Mouse (Mus musculus): ENCODE measurements around the gene Ddx39b. TPM values are rescaled to one million over a fixed set of nuclear protein-coding genes. Genes with fewer than 3 reads are reported as not detected.
"Not testable (repeated sequence)": the region's sequence is repeated elsewhere in the genome, so short reads cannot be mapped to it uniquely, and the experiment has no call there.

Gene Ddx39b
- total and polyA plus RNA-seq, 2 experiments = 37.0 to 103 TPM

DNA sequence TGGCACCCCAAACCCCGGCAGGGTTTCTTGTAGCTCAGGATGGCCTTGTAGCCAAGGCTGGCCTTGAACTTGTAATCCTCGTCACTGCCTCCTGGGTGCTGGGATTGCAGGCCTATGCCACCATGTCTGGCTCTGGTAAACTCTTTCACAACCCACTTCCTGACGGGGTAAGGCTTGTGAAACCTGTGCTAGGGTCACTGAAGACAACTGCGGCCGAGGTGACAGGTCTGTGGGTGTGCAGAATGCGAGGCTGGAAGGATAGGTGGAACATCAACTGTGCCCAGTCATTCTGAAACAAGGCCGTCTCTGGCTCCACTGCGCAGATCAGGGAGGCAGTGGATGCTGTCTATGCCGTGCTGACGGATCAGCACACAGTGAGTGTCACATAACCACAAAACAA is 10.5 kb upstream of the Ddx39b start:
- Histone ChIP-seq H3K79me2 (ENCODE audit: control insufficient read depth, insufficient read depth, low read length) (peaks cover 25% of the 10 kb centered on the region; the same call in 1 of the 2 replicates), H3K9ac (ENCODE audit: low read depth, low read length) (no peak overlapping the region), H3K27ac (replicated peaks; ENCODE audit: insufficient read depth, low read depth, low read length) (no peak overlapping the region), H3K4me1 (ENCODE audit: control insufficient read depth, insufficient read depth, low read length) (peaks cover 4% of the 10 kb centered on the region; the same call in 1 of the 2 replicates), H3K36me3 (ENCODE audit: control insufficient read depth, insufficient read depth, low read length) (peaks cover 5% of the 10 kb centered on the region; the same call in 1 of the 2 replicates), H3K27me3 (ENCODE audit: control insufficient read depth, insufficient read depth, low read length) (no peaks in the 10 kb centered on the region), H3K4me3 (ENCODE audit: insufficient read depth, low read depth, low read length) (no peak overlapping the region)
- 55% methylated on average over 10 of the region's 10 CpGs for WGBS
- peak; percentile 45 for DNase-seq (ENCODE audit: extremely low read depth, low read depth, low spot score)
- TF ChIP-seq POLR2A (IDR thresholded peaks at IDR 0.05; ENCODE audit: extremely low read depth, insufficient read depth, low read length) = no peak
- no peak for TF ChIP-seq CTCF (IDR thresholded peaks at IDR 0.05; ENCODE audit: low read depth, low read length)

DNA sequence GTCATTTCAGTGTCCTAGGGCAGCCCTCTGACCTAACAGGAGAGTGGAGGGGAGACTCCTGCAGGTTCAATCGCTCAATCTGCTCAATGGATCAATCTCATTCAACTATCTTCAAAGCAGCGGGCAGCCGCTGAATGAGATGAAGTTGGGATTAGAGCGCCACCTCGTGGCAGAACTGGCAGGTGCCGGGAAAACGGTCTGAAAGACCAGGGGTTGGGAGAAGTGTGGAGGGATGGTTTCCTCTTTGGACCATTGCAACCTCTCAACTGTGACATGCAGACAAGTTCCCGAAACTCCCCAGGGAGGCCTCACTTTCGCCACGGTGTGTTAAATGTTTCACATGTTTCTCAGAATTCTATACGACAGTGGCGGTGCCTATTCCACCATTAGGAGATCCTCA is 9.5 kb upstream of the Ddx39b start:
- no peak overlapping the region for H3K27ac ChIP-seq (replicated peaks; ENCODE audit: insufficient read depth, low read depth, low read length)
- peaks cover 4% of the 10 kb centered on the region; the same call in 1 of the 2 replicates for H3K4me1 ChIP-seq (ENCODE audit: control insufficient read depth, insufficient read depth, low read length)
- no peaks in the 10 kb centered on the region for H3K27me3 ChIP-seq (ENCODE audit: control insufficient read depth, insufficient read depth, low read length)
- peak; percentile 34 for DNase-seq (ENCODE audit: extremely low read depth, low read depth, low spot score)
- peaks cover 5% of the 10 kb centered on the region; the same call in 1 of the 2 replicates for H3K36me3 ChIP-seq (ENCODE audit: control insufficient read depth, insufficient read depth, low read length)
- 18% methylated on average over 12 of the region's 12 CpGs for WGBS
- H3K79me2 ChIP-seq (ENCODE audit: control insufficient read depth, insufficient read depth, low read length) = peaks cover 25% of the 10 kb centered on the region; the same call in 1 of the 2 replicates
- TF ChIP-seq CTCF (IDR thresholded peaks at IDR 0.05; ENCODE audit: low read depth, low read length) (peak; percentile 95), POLR2A (IDR thresholded peaks at IDR 0.05; ENCODE audit: extremely low read depth, insufficient read depth, low read length) (no peak)
- no peak overlapping the region for H3K9ac ChIP-seq (ENCODE audit: low read depth, low read length)
- H3K4me3 ChIP-seq (ENCODE audit: insufficient read depth, low read depth, low read length) = no peak overlapping the region

DNA sequence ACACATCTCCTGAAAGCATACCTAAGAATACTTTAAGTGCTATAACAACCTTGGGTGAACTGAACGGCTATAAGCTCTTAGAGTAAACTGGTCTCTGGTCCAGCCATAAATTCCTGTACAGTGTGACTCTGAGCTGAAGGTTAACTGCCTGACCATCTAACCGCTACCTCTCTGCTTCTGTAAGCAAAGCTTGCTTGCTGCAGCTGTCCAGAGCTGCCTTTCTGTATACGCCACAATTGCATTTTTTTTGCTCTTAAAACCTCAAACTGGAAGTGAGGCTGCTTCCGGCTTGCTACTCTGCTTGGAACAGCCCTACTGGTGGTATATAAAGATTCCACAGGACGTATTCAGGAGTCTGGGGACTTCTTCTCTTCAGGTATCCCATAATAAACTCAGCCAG is 8.9 kb upstream of the Ddx39b start:
- DNase-seq (ENCODE audit: extremely low read depth, low read depth, low spot score) = no peak

DNA sequence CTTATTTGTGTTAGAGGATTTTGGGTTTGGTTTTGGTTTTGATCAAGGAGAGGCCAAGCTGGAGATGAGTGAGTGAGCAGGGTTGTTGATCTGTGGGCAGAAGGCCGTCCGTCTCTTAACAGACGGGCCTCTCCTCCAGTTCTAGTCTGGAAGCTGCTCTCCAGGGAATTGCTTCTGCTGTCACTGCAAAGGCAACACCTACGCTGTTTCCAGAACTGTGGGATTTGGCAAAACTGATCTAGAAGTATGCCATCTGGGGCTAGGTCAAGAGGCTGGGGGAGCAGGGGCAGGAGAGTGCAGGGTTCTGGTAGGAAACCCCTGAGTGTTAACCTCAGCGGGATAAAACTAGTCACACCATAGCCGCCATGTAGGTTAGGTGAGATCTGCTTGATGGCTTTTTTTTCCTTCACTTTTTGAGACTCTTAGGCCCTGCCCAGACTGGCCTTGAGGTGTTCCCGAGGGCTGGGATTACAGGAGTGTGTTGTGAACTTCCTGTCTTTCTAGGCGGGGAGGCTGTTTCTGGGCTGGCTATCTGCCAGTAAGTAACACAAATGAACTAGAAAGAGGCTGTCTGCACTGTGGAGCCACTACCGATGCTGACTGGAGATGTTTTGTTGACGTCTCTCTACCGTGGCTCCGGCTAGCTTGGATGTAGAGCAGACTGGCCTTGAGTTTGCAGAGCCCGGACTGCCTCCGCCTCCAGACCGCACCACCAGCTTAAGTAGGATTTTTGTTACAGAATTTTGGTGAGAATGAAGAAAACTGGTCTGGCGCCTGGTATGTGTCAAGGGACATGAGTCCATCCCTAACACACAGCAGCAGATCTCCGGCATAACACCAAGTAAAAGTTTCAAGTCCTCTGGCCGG is 8.2 kb upstream of the Ddx39b start, which contains the start of gene Atp6v1g2:
Gene Atp6v1g2, plus strand, starts transcription at position 547 of the 867 bp plus-strand sequence.
- TF ChIP-seq POLR2A (IDR thresholded peaks at IDR 0.05; ENCODE audit: extremely low read depth, insufficient read depth, low read length) = no peak
- TF ChIP-seq CTCF (IDR thresholded peaks at IDR 0.05; ENCODE audit: low read depth, low read length) = no peak

More for the DNA sequence above, 8.9 kb upstream of the Ddx39b start:
- Histone ChIP-seq H3K36me3 (ENCODE audit: control insufficient read depth, insufficient read depth, low read length) (peaks cover 2% of the 10 kb centered on the region; the same call in 1 of the 2 replicates), H3K27ac (replicated peaks; ENCODE audit: insufficient read depth, low read depth, low read length) (no peak overlapping the region), H3K79me2 (ENCODE audit: control insufficient read depth, insufficient read depth, low read length) (peaks cover 25% of the 10 kb centered on the region; the same call in 1 of the 2 replicates), H3K4me1 (ENCODE audit: control insufficient read depth, insufficient read depth, low read length) (peaks cover 4% of the 10 kb centered on the region; the same call in 1 of the 2 replicates), H3K27me3 (ENCODE audit: control insufficient read depth, insufficient read depth, low read length) (no peaks in the 10 kb centered on the region), H3K9ac (ENCODE audit: low read depth, low read length) (no peak overlapping the region), H3K4me3 (ENCODE audit: insufficient read depth, low read depth, low read length) (no peak overlapping the region)
- WGBS = 81% methylated on average over 5 of the region's 5 CpGs
- TF ChIP-seq CTCF (IDR thresholded peaks at IDR 0.05; ENCODE audit: low read depth, low read length) (no peak), POLR2A (IDR thresholded peaks at IDR 0.05; ENCODE audit: extremely low read depth, insufficient read depth, low read length) (no peak)

DNA sequence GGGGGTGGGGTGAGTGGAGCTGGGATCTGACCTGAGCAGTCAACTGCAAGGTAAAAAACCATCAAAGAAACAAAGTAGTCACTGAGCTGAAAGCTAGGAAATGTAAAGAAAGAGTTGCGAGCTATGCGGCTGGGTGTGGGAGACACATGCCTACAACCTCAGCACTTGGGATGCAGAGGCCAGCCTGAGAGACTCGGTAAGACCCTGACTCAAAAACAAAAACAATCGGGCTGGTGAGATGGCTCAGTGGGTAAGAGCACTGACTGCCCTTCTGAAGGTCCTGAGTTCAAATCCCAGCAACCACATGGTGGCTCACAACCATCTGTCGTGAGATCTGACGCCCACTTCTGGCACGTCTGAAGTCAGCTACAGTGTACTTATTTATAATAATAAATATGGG is 7.5 kb upstream of the Ddx39b start:
- peaks cover 20% of the 10 kb centered on the region; the same call in 1 of the 2 replicates for H3K79me2 ChIP-seq (ENCODE audit: control insufficient read depth, insufficient read depth, low read length)
- not testable (repeated sequence) for H3K9ac ChIP-seq (ENCODE audit: low read depth, low read length); H3K27ac ChIP-seq (replicated peaks; ENCODE audit: insufficient read depth, low read depth, low read length); DNase-seq (ENCODE audit: extremely low read depth, low read depth, low spot score); H3K4me1 ChIP-seq (ENCODE audit: control insufficient read depth, insufficient read depth, low read length); H3K36me3 ChIP-seq (ENCODE audit: control insufficient read depth, insufficient read depth, low read length); H3K27me3 ChIP-seq (ENCODE audit: control insufficient read depth, insufficient read depth, low read length); H3K4me3 ChIP-seq (ENCODE audit: insufficient read depth, low read depth, low read length)
- WGBS = 73% methylated on average over 7 of the region's 7 CpGs

More for the DNA sequence above, 8.2 kb upstream of the Ddx39b start, which contains the start of gene Atp6v1g2:
- Histone ChIP-seq H3K4me1 (ENCODE audit: control insufficient read depth, insufficient read depth, low read length) (peaks cover 4% of the 10 kb centered on the region; the same call in 1 of the 2 replicates), H3K79me2 (ENCODE audit: control insufficient read depth, insufficient read depth, low read length) (peaks cover 20% of the 10 kb centered on the region; the same call in 1 of the 2 replicates), H3K27me3 (ENCODE audit: control insufficient read depth, insufficient read depth, low read length) (no peaks in the 10 kb centered on the region), H3K4me3 (ENCODE audit: insufficient read depth, low read depth, low read length) (peak within 1 kb of the TSS; percentile 60; the same call in 1 of the 2 replicates), H3K9ac (ENCODE audit: low read depth, low read length) (0 out of 2 replicates have a peak within 1 kb of the TSS, but pooled peaks have one; percentile 20), H3K27ac (replicated peaks; ENCODE audit: insufficient read depth, low read depth, low read length) (peak within 1 kb of the TSS; percentile 47), H3K36me3 (ENCODE audit: control insufficient read depth, insufficient read depth, low read length) (no peaks in the 10 kb centered on the region; the same call in 1 of the 2 replicates)
- DNase-seq (ENCODE audit: extremely low read depth, low read depth, low spot score) = no peak
- WGBS = 68% methylated on average over 18 of the region's 18 CpGs
